Mouse (Mus musculus) urinary bladder, postnatal 25 days (tissue): ENCODE measurements at regions not wholly inside any gene's neighbourhood (a gene's known extent, or its start where the extent isn't known, plus 50 kb on each side); places are given as distances from the start of the nearest gene placed in this dataset.

Source experiments
- DNase-seq: peaks from one replicate; pipeline ENCODE4 v3.0.0; 2022; ENCODE audit warnings: low spot score

DNA sequence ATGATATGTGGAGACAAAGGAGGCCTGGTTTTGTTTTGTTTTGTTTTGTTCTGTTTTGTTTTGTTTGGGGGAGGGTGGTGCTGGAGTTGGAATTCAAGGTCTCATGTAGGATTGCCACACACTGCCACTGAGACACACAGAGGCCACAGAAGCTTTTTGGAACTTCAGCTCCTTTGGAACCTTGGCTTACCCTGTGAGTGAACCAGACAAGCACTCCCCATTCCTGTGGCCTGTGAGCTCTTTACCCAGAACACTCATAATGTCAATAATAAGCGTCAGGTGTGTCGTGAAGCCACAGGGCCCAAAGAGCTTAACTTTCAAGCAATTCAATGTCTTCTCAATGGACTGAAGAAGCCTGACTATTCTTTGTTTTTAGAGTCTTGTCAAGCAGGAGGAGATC lies 70.2 kb upstream of the Il15 start:
- DNase-seq: no peak

DNA sequence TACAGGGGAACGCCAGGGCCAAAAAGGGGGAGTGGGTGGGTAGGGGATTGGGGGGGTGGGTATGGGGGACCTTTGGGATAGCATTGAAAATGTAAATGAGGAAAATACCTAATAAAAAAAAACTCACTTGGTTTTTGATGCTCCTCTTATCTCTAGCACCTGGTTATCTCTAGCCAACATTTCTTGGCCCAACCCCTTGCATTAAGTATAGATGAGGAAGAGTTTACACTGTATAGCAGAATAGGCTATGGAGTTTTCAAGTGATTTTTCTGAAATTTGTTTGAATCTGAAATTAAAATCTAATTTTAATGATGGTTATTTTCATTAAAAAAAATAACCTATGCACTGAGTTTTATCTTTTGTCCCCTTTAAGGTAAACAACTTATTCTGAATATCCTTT lies 68.8 kb upstream of the Il15 start:
- no peak for DNase-seq

DNA sequence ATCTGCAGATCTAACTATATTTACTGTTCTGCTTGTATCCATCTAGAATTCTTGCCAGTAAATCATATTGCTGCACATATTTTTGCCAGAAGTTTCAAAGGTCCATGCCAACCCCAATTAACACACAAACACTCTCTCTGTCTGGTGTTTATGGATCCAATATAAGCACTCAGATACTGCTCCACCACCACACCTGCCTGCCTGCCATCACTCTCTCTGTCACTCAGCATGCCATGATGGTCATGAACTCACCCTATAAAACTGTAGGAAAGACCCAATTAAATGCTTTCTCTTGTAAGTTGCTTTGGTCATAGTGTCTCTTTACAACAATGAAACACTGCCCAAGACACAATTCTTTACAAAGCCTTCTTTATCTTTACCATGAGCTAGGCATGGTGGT lies 66.8 kb upstream of the Il15 start:
- DNase-seq: no peak

- DNase-seq: no peak
Observed at GRCm38 (mm10) chr8:82462841-82463240, 59.8 kb upstream of the Il15 start.

- no peak for DNase-seq
Observed at GRCm38 (mm10) chr8:82459007-82459406, 56.0 kb upstream of the Il15 start.

DNA sequence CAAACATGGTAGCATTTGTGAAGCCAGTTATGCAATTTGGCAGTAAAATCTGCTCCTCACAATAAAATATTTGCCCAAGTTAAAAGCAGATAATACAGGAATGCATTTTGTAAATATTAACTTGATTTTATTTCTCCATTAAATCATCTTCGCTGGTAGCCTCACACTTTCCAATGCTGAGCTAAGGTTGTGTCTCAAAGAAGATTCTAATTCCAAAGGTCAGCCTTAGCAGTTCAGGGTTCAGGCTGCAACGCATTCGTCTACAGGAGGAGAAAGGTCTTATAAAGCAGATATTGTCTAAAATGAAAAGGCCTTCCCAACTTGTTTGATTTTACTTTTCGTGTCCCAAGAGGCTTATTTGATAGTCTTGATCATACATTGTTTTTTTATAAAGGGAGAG lies 51.0 kb upstream of the Il15 start:
- DNase-seq: no peak
